Mouse (Mus musculus): ENCODE data around the gene Cldn34a. TPM values are rescaled to one million over a fixed set of nuclear protein-coding genes. Genes with fewer than 3 reads are reported as not detected.

Cldn34a gene
- polyA plus RNA-seq (2012; rRNA removed; ENCODE audit: low replicate concordance), result not detected in 2 replicates

GRCm38 (mm10) chrX:152563034-152563433 lies at the start of gene Cldn34a:
Gene Cldn34a (plus strand): TSS chrX:152563334.

Other genes with a start within 250 kb of the Cldn34a start
- 5.7 and 7.4 TPM in 2 replicates for gene Kantr, start 235.8 kb upstream of the Cldn34a start, polyA plus RNA-seq (2012; rRNA removed; ENCODE audit: low replicate concordance)
- gene Tspyl2, start 220.9 kb upstream of the Cldn34a start, polyA plus RNA-seq (2012; rRNA removed; ENCODE audit: low replicate concordance), result 31.4 and 41.6 TPM in 2 replicates
- 2.6 and 2.7 TPM in 2 replicates for gene Gpr173, start 194.6 kb upstream of the Cldn34a start, polyA plus RNA-seq (2012; rRNA removed; ENCODE audit: low replicate concordance)
- 1.9 and 2.6 TPM in 2 replicates for gene Shroom2, start 206.1 kb downstream of the Cldn34a start, polyA plus RNA-seq (2012; rRNA removed; ENCODE audit: low replicate concordance)
- not detected in 2 replicates for gene Gpr143, start 218.6 kb downstream of the Cldn34a start, polyA plus RNA-seq (2012; rRNA removed; ENCODE audit: low replicate concordance)

Data from mammary gland, adult 2 months (tissue).